Mouse (Mus musculus): ENCODE results near the gene Hs6st3. TPM values are rescaled to one million over a fixed set of nuclear protein-coding genes. Genes with fewer than 3 reads are reported as not detected.

The Hs6st3 gene
- not detected for polyA plus RNA-seq (2014; fragmentation: Illumina TruSeq; extraction: RNeasy Lipid Tissue Mini Kit (QIAGEN cat#74804); ENCODE audit: low read depth, low replicate concordance)

GRCm38 (mm10) chr14:119137906-119138785, at the start of gene Hs6st3:
Gene Hs6st3, plus strand, starts transcription at chr14:119138341.

GRCm38 (mm10) chr14:119098851-119099569, 39.1 kb upstream of the Hs6st3 start, which contains the start of gene Uggt2:
Gene Uggt2, minus strand, starts transcription at chr14:119099430.

Other genes with a start within 250 kb of the Hs6st3 start
- 6.4 TPM for gene Dzip1, start 212.9 kb upstream of the Hs6st3 start, polyA plus RNA-seq (2014; fragmentation: Illumina TruSeq; extraction: RNeasy Lipid Tissue Mini Kit (QIAGEN cat#74804); ENCODE audit: low read depth, low replicate concordance)
- gene Dnajc3, start 200.4 kb upstream of the Hs6st3 start, polyA plus RNA-seq (2014; fragmentation: Illumina TruSeq; extraction: RNeasy Lipid Tissue Mini Kit (QIAGEN cat#74804); ENCODE audit: low read depth, low replicate concordance) = 201 TPM
- gene Uggt2, start 38.9 kb upstream of the Hs6st3 start, polyA plus RNA-seq (2014; fragmentation: Illumina TruSeq; extraction: RNeasy Lipid Tissue Mini Kit (QIAGEN cat#74804); ENCODE audit: low read depth, low replicate concordance) = 12.0 TPM